Mouse (Mus musculus): ENCODE results near the gene Nectin1. TPM values are rescaled to one million over a fixed set of nuclear protein-coding genes. Genes with fewer than 3 reads are reported as not detected.

Nectin1 gene
- total RNA-seq (2022), result 10 to 100 TPM; 56.8 to 64.0 (median 59.8) TPM

- peak; percentile 82 for DNase-seq (ENCODE audit: low spot score in 2 of 2)
Measured at GRCm38 (mm10) chr9:43743647-43744137, at the start of gene Nectin1. Gene Nectin1, plus strand, starts transcription at chr9:43743984.

GRCm38 (mm10) chr9:43698080-43698712 lies 45.6 kb upstream of the Nectin1 start:
- DNase-seq (ENCODE audit: low spot score in 2 of 2), result no peak

- DNase-seq (ENCODE audit: low spot score in 2 of 2), result no peak
Measured at GRCm38 (mm10) chr9:43698841-43699240, 44.9 kb upstream of the Nectin1 start.

- peak; percentile 46 to 52 for DNase-seq (ENCODE audit: low spot score in 2 of 2)
Measured at GRCm38 (mm10) chr9:43699417-43700225, 44.2 kb upstream of the Nectin1 start.

GRCm38 (mm10) chr9:43700226-43700579 lies 43.6 kb upstream of the Nectin1 start:
- DNase-seq (ENCODE audit: low spot score in 2 of 2), result peak in 1 of 2 experiments; percentile 33

GRCm38 (mm10) chr9:43701748-43702147 lies 42.0 kb upstream of the Nectin1 start:
- no peak for DNase-seq (ENCODE audit: low spot score in 2 of 2)

GRCm38 (mm10) chr9:43707571-43707970 lies 36.2 kb upstream of the Nectin1 start:
- no peak for DNase-seq (ENCODE audit: low spot score in 2 of 2)

- DNase-seq (ENCODE audit: low spot score in 2 of 2), result no peak
Measured at GRCm38 (mm10) chr9:43708715-43709114, 35.1 kb upstream of the Nectin1 start.

- no peak for DNase-seq (ENCODE audit: low spot score in 2 of 2)
Measured at GRCm38 (mm10) chr9:43713432-43713831, 30.4 kb upstream of the Nectin1 start.

- peak; percentile 40 to 47 for DNase-seq (ENCODE audit: low spot score in 2 of 2)
Measured at GRCm38 (mm10) chr9:43719407-43719839, 24.4 kb upstream of the Nectin1 start.

GRCm38 (mm10) chr9:43720046-43720445 lies 23.7 kb upstream of the Nectin1 start:
- no peak for DNase-seq (ENCODE audit: low spot score in 2 of 2)

GRCm38 (mm10) chr9:43724093-43724492 lies 19.7 kb upstream of the Nectin1 start:
- no peak for DNase-seq (ENCODE audit: low spot score in 2 of 2)

GRCm38 (mm10) chr9:43729450-43730266 lies 14.1 kb upstream of the Nectin1 start:
- DNase-seq (ENCODE audit: low spot score in 2 of 2), result no peak

GRCm38 (mm10) chr9:43730284-43731027 lies 13.3 kb upstream of the Nectin1 start:
- DNase-seq (ENCODE audit: low spot score in 2 of 2), result peak in 1 of 2 experiments; percentile 53

GRCm38 (mm10) chr9:43731880-43732279 lies 11.9 kb upstream of the Nectin1 start:
- DNase-seq (ENCODE audit: low spot score in 2 of 2), result no peak

GRCm38 (mm10) chr9:43732671-43733070 lies 11.1 kb upstream of the Nectin1 start:
- no peak for DNase-seq (ENCODE audit: low spot score in 2 of 2)

GRCm38 (mm10) chr9:43734952-43735351 lies 8.8 kb upstream of the Nectin1 start:
- no peak for DNase-seq (ENCODE audit: low spot score in 2 of 2)

GRCm38 (mm10) chr9:43736046-43736730 lies 7.6 kb upstream of the Nectin1 start:
- no peak for DNase-seq (ENCODE audit: low spot score in 2 of 2)

- DNase-seq (ENCODE audit: low spot score in 2 of 2), result no peak
Measured at GRCm38 (mm10) chr9:43737331-43737730, 6.5 kb upstream of the Nectin1 start.

- no peak for DNase-seq (ENCODE audit: low spot score in 2 of 2)
Measured at GRCm38 (mm10) chr9:43737871-43738292, 5.9 kb upstream of the Nectin1 start.

Data from layer of hippocampus, adult 8-10 months (tissue).